Mouse (Mus musculus): Measurements from ENCODE around the gene Cxcl10. TPM values are rescaled to one million over a fixed set of nuclear protein-coding genes. Genes with fewer than 3 reads are reported as not detected.

Cxcl10 gene
- total RNA-seq, 1 experiment = 3.3 TPM

- in situ Hi-C loops (cut with MboI; ENCODE audit: low sequenced_read_pairs in 2 of 2, unreplicated experiment in 2 of 2) = no loop called here
- Histone ChIP-seq H3K9me3 (ENCODE audit: control insufficient read depth, insufficient read depth, low read depth, low read length) (no peaks in the 10 kb centered on the region), H3K36me3 (ENCODE audit: control insufficient read depth, insufficient read depth, low read length, poor library complexity, severe bottlenecking) (no peaks in the 10 kb centered on the region), H3K4me3 (ENCODE audit: insufficient read depth in 1 of 2, low read depth in 1 of 2, low read length in 2 of 2, poor library complexity in 1 of 2, severe bottlenecking in 1 of 2) (no peak overlapping the region), H3K27ac (ENCODE audit: insufficient read depth, low read depth, low read length, poor library complexity, severe bottlenecking) (no peak overlapping the region), H3K9ac (ENCODE audit: insufficient read depth, low read depth, low read length, poor library complexity, severe bottlenecking) (no peak overlapping the region), H3K4me1 (ENCODE audit: control insufficient read depth in 2 of 2, insufficient read depth in 2 of 2, low read length in 2 of 2, poor library complexity in 1 of 2) (no peaks in the 10 kb centered on the region)
- no peak for TF ChIP-seq HCFC1 (IDR thresholded peaks at IDR 0.05; ENCODE audit: borderline replicate concordance, insufficient read depth, low read length)
- DNase-seq (ENCODE audit: low read depth, low spot score) = no peak
Observed at GRCm38 (mm10) chr5:92327367-92327766, 21.3 kb downstream of the Cxcl10 start.

GRCm38 (mm10) chr5:92323264-92323663 is 25.4 kb downstream of the Cxcl10 start:
- H3K9me3 ChIP-seq (ENCODE audit: control insufficient read depth, insufficient read depth, low read depth, low read length) = 0 out of 2 replicates have a peak, but pooled peaks cover 2% of the 10 kb centered on the region
- in situ Hi-C loops (cut with MboI; ENCODE audit: low sequenced_read_pairs in 2 of 2, unreplicated experiment in 2 of 2) = no loop called here
- H3K4me1 ChIP-seq (ENCODE audit: control insufficient read depth in 2 of 2, insufficient read depth in 2 of 2, low read length in 2 of 2, poor library complexity in 1 of 2) = no peaks in the 10 kb centered on the region
- no peak overlapping the region for H3K4me3 ChIP-seq (ENCODE audit: insufficient read depth in 1 of 2, low read depth in 1 of 2, low read length in 2 of 2, poor library complexity in 1 of 2, severe bottlenecking in 1 of 2)
- DNase-seq (ENCODE audit: low read depth, low spot score) = no peak
- TF ChIP-seq CHD2 (IDR thresholded peaks at IDR 0.05; ENCODE audit: low read depth, low read length) (no peak), ZNF384 (IDR thresholded peaks at IDR 0.05; ENCODE audit: low read depth, low read length) (no peak), HCFC1 (IDR thresholded peaks at IDR 0.05; ENCODE audit: borderline replicate concordance, insufficient read depth, low read length) (no peak), ZC3H11A (IDR thresholded peaks at IDR 0.05; ENCODE audit: borderline replicate concordance, low read depth, low read length) (no peak), MAFK (IDR thresholded peaks at IDR 0.05; ENCODE audit: insufficient read depth, low read depth, low read length) (no peak)
- no peak overlapping the region for H3K9ac ChIP-seq (ENCODE audit: insufficient read depth, low read depth, low read length, poor library complexity, severe bottlenecking)
- no peak overlapping the region for H3K27ac ChIP-seq (ENCODE audit: insufficient read depth, low read depth, low read length, poor library complexity, severe bottlenecking)
- H3K36me3 ChIP-seq (ENCODE audit: control insufficient read depth, insufficient read depth, low read length, poor library complexity, severe bottlenecking) = no peaks in the 10 kb centered on the region

- Histone ChIP-seq H3K4me3 (ENCODE audit: insufficient read depth in 1 of 2, low read depth in 1 of 2, low read length in 2 of 2, poor library complexity in 1 of 2, severe bottlenecking in 1 of 2) (no peak overlapping the region), H3K27ac (ENCODE audit: insufficient read depth, low read depth, low read length, poor library complexity, severe bottlenecking) (no peak overlapping the region), H3K4me1 (ENCODE audit: control insufficient read depth in 2 of 2, insufficient read depth in 2 of 2, low read length in 2 of 2, poor library complexity in 1 of 2) (no peaks in the 10 kb centered on the region), H3K36me3 (ENCODE audit: control insufficient read depth, insufficient read depth, low read length, poor library complexity, severe bottlenecking) (no peaks in the 10 kb centered on the region), H3K9me3 (ENCODE audit: control insufficient read depth, insufficient read depth, low read depth, low read length) (0 out of 2 replicates have a peak, but pooled peaks cover 2% of the 10 kb centered on the region), H3K9ac (ENCODE audit: insufficient read depth, low read depth, low read length, poor library complexity, severe bottlenecking) (no peak overlapping the region)
- TF ChIP-seq CHD2 (IDR thresholded peaks at IDR 0.05; ENCODE audit: low read depth, low read length) = no peak
- no peak for DNase-seq (ENCODE audit: low read depth, low spot score)
- in situ Hi-C loops (cut with MboI; ENCODE audit: low sequenced_read_pairs in 2 of 2, unreplicated experiment in 2 of 2) = no loop called here
Observed at GRCm38 (mm10) chr5:92322612-92323011, 26.1 kb downstream of the Cxcl10 start.

GRCm38 (mm10) chr5:92321631-92322400 is 26.9 kb downstream of the Cxcl10 start:
- no peaks in the 10 kb centered on the region for H3K4me1 ChIP-seq (ENCODE audit: control insufficient read depth in 2 of 2, insufficient read depth in 2 of 2, low read length in 2 of 2, poor library complexity in 1 of 2)
- in situ Hi-C loops (cut with MboI; ENCODE audit: low sequenced_read_pairs in 2 of 2, unreplicated experiment in 2 of 2) = no loop called here
- no peak for TF ChIP-seq ZC3H11A (IDR thresholded peaks at IDR 0.05; ENCODE audit: borderline replicate concordance, low read depth, low read length)
- no peak for TF ChIP-seq MAFK (IDR thresholded peaks at IDR 0.05; ENCODE audit: insufficient read depth, low read depth, low read length)
- no peak for TF ChIP-seq HCFC1 (IDR thresholded peaks at IDR 0.05; ENCODE audit: borderline replicate concordance, insufficient read depth, low read length)
- TF ChIP-seq ZNF384 (IDR thresholded peaks at IDR 0.05; ENCODE audit: low read depth, low read length) = no peak
- no peak for TF ChIP-seq CHD2 (IDR thresholded peaks at IDR 0.05; ENCODE audit: low read depth, low read length)

GRCm38 (mm10) chr5:92318596-92318995 is 30.1 kb downstream of the Cxcl10 start:
- Histone ChIP-seq H3K9me3 (ENCODE audit: control insufficient read depth, insufficient read depth, low read depth, low read length) (0 out of 2 replicates have a peak, but pooled peaks cover 2% of the 10 kb centered on the region), H3K9ac (ENCODE audit: insufficient read depth, low read depth, low read length, poor library complexity, severe bottlenecking) (no peak overlapping the region), H3K36me3 (ENCODE audit: control insufficient read depth, insufficient read depth, low read length, poor library complexity, severe bottlenecking) (no peaks in the 10 kb centered on the region), H3K27ac (ENCODE audit: insufficient read depth, low read depth, low read length, poor library complexity, severe bottlenecking) (no peak overlapping the region), H3K4me1 (ENCODE audit: control insufficient read depth in 2 of 2, insufficient read depth in 2 of 2, low read length in 2 of 2, poor library complexity in 1 of 2) (no peaks in the 10 kb centered on the region), H3K4me3 (ENCODE audit: insufficient read depth in 1 of 2, low read depth in 1 of 2, low read length in 2 of 2, poor library complexity in 1 of 2, severe bottlenecking in 1 of 2) (no peak overlapping the region)
- TF ChIP-seq MAFK (IDR thresholded peaks at IDR 0.05; ENCODE audit: insufficient read depth, low read depth, low read length) = no peak
- TF ChIP-seq ZNF384 (IDR thresholded peaks at IDR 0.05; ENCODE audit: low read depth, low read length) = no peak
- no peak for TF ChIP-seq HCFC1 (IDR thresholded peaks at IDR 0.05; ENCODE audit: borderline replicate concordance, insufficient read depth, low read length)
- no peak for TF ChIP-seq CHD2 (IDR thresholded peaks at IDR 0.05; ENCODE audit: low read depth, low read length)
- in situ Hi-C loops (cut with MboI; ENCODE audit: low sequenced_read_pairs in 2 of 2, unreplicated experiment in 2 of 2) = no loop called here
- no peak for DNase-seq (ENCODE audit: low read depth, low spot score)

More at GRCm38 (mm10) chr5:92321631-92322400, 26.9 kb downstream of the Cxcl10 start:
- Histone ChIP-seq H3K36me3 (ENCODE audit: control insufficient read depth, insufficient read depth, low read length, poor library complexity, severe bottlenecking) (no peaks in the 10 kb centered on the region), H3K27ac (ENCODE audit: insufficient read depth, low read depth, low read length, poor library complexity, severe bottlenecking) (no peak overlapping the region), H3K4me3 (ENCODE audit: insufficient read depth in 1 of 2, low read depth in 1 of 2, low read length in 2 of 2, poor library complexity in 1 of 2, severe bottlenecking in 1 of 2) (no peak overlapping the region), H3K9me3 (ENCODE audit: control insufficient read depth, insufficient read depth, low read depth, low read length) (0 out of 2 replicates have a peak, but pooled peaks cover 2% of the 10 kb centered on the region), H3K9ac (ENCODE audit: insufficient read depth, low read depth, low read length, poor library complexity, severe bottlenecking) (no peak overlapping the region)
- no peak for DNase-seq (ENCODE audit: low read depth, low spot score)
